Mouse (Mus musculus): ENCODE data around the gene Gtf2h1. TPM values are rescaled to one million over a fixed set of nuclear protein-coding genes. Genes with fewer than 3 reads are reported as not detected.

Gtf2h1 gene
- polyA plus RNA-seq (2015; fragmentation: Nextera tagmentation; extraction: Ambion mirVana), result 30.1 and 31.4 TPM in 2 replicates

DNA sequence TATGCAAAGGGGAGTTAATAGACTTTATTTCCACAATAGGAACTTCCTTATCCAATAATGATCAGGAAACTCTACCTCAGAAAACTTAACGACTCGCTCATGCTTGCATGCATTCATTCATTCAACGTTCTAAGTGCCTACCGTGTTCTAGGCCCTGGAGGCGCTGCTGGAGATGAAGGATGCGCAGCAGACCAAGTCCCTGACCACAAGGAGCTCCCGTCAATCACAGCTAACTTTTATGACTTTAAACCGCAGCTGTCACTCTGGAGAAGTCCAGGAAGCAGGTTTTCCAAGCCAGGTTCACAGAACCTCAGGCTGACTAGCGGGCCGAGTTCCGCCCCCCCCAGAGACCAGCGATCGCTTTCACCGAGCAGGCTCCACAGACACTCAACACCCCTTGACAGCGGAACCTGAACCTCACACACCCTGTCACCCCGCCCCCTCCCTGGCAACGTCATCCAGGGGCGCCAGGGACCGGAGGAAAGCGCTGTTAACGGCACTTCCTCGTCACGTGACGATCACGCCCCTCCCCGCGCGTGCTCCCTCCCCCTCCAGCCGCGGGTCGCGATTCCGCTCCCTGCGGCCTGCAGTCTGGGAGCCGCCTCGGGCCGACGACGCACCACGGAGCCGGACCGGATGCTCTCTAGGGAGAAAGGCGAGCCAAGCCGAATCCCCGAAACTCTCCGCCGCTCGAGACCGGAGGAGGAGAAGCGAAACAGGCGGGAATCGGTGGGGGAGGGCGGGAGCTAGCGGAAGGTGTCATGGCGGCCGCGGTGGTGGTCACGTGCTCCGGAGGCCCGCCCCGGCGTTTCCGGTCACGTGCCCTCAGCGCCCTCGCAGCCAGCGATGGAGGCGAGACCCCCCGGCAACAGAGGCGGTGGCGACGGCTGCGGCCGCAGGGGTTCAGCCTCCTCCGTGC is at the start of gene Gtf2h1, which contains the start of gene Hps5:
Gtf2h1 (plus strand) TSS at position 817 of the 919 bp plus-strand sequence.
Hps5 (minus strand) TSS at position 778 of the 919 bp plus-strand sequence.

DNA sequence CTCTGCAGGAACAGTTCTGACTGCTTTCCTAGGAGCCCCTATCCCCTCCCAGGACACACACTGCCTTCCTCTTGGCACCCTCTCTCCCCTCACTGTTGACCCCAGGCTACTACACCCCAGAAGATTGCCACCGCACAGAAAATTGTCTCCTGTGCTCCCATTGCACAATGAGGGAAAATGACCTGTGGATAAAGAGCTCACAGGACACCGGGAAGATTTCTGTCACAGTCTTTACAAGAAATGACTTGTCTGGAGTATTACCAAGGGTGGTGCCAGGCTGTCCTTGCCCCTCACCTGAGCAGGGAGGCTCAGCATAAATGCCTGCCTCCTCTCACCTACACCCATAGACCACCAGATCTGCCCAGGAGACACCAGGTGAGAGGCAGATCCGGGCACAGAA is 44.4 kb upstream of the Gtf2h1 start, which contains the start of gene Saa2:
Saa2 (plus strand) TSS at position 301 of the 400 bp plus-strand sequence.

DNA sequence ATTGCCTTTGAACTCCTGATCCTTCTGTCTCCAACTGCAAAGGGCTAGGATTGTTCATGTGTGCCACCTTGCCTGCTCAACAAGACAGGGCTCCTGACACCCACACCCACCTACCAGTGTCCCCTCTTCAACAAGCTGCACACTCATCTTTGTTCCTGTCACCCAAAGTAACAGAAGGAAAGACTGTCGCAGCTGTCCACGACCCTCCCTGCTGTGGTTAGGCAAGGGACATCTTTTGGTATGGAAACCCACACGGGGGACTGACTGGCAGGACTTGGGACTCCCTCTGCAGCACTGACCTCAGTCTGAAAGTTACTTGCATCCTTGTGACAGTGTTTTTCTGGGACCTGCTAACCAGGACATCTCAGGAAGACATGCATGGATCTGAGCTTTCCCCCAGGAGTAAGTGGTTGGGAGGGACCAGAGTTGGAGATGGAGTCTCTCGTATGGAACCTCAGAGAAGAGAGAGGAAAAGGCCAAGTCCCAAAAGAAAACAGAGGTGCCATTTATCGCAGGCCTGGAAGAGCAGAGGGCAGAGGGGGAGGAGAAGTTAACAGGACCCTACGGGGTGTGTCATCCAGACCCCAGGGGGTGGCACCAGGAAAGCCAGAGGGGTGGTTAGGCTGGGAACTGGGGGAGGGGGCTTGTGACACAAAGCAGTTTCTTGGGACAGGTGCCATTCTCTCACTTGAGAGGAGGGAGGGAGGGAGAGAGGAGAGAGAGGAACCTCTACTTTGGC is 45.1 kb downstream of the Gtf2h1 start, which contains the start of gene Ldha:
Ldha (plus strand) TSS at position 689 of the 739 bp plus-strand sequence.

DNA sequence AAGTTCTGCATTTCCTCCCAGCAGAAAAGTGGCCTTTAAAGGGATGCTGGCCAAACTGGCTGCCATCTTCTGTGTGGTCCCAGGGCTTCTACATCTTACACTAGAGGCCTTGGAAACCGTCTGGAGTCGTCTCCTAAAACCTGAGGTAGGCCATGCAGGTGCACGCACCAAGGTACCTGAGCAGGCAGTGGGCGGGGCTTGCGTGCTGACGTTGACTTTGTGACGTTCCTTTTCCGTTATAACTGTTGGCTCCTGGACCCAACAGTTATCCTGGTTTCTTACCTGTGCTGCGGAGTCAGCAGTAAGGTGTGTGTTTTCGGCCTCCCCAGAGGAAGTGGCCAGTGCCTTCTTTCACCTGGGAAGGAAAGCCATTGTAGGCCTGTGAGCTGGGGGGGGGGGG is 65.1 kb downstream of the Gtf2h1 start, which contains the start of gene Ldhc:
Ldhc (plus strand) TSS at position 208 of the 400 bp plus-strand sequence.

Other genes with a start within 250 kb of the Gtf2h1 start
- gene Sergef, start 156.3 kb upstream of the Gtf2h1 start, polyA plus RNA-seq (2015; fragmentation: Nextera tagmentation; extraction: Ambion mirVana), result 5.4 and 7.5 TPM in 2 replicates
- 1.8 and 3.3 TPM in 2 replicates for gene Tph1, start 123.6 kb upstream of the Gtf2h1 start, polyA plus RNA-seq (2015; fragmentation: Nextera tagmentation; extraction: Ambion mirVana)
- gene Saal1, start 85.4 kb upstream of the Gtf2h1 start, polyA plus RNA-seq (2015; fragmentation: Nextera tagmentation; extraction: Ambion mirVana), result 8.0 and 8.8 TPM in 2 replicates
- gene Saa3, start 80.4 kb upstream of the Gtf2h1 start, polyA plus RNA-seq (2015; fragmentation: Nextera tagmentation; extraction: Ambion mirVana), result 0.72 and 0.96 TPM in 2 replicates
- not detected in 2 replicates for gene Saa4, start 63.5 kb upstream of the Gtf2h1 start, polyA plus RNA-seq (2015; fragmentation: Nextera tagmentation; extraction: Ambion mirVana)
- 0.18 and 0.23 TPM in 2 replicates for gene Saa1, start 53.1 kb upstream of the Gtf2h1 start, polyA plus RNA-seq (2015; fragmentation: Nextera tagmentation; extraction: Ambion mirVana)
- gene Saa2, start 44.3 kb upstream of the Gtf2h1 start, polyA plus RNA-seq (2015; fragmentation: Nextera tagmentation; extraction: Ambion mirVana), result 0.35 and 0.40 TPM in 2 replicates
- 5.5 and 6.6 TPM in 2 replicates for gene Hps5, start within 50 bp of the Gtf2h1 start, polyA plus RNA-seq (2015; fragmentation: Nextera tagmentation; extraction: Ambion mirVana)
- gene Ldha, start 45.4 kb downstream of the Gtf2h1 start, polyA plus RNA-seq (2015; fragmentation: Nextera tagmentation; extraction: Ambion mirVana), result 2,894 and 2,904 TPM in 2 replicates
- not detected in 2 replicates for gene Ldhc, start 65.1 kb downstream of the Gtf2h1 start, polyA plus RNA-seq (2015; fragmentation: Nextera tagmentation; extraction: Ambion mirVana)
- gene Tsg101, start 123.9 kb downstream of the Gtf2h1 start, polyA plus RNA-seq (2015; fragmentation: Nextera tagmentation; extraction: Ambion mirVana), result 125 and 132 TPM in 2 replicates
- gene Uevld, start 162.4 kb downstream of the Gtf2h1 start, polyA plus RNA-seq (2015; fragmentation: Nextera tagmentation; extraction: Ambion mirVana), result 3.9 and 4.4 TPM in 2 replicates
- not detected in 2 replicates for gene Gm9999, start 187.5 kb downstream of the Gtf2h1 start, polyA plus RNA-seq (2015; fragmentation: Nextera tagmentation; extraction: Ambion mirVana)
- gene Spty2d1, start 212.3 kb downstream of the Gtf2h1 start, polyA plus RNA-seq (2015; fragmentation: Nextera tagmentation; extraction: Ambion mirVana), result 12.2 and 12.5 TPM in 2 replicates

Measured in skeletal muscle tissue, postnatal 0 days (tissue).